Mouse (Mus musculus): ENCODE measurements around the gene Anapc16. TPM values are rescaled to one million over a fixed set of nuclear protein-coding genes. Genes with fewer than 3 reads are reported as not detected.

Anapc16 gene
- polyA plus RNA-seq, 1 experiment from 2014 or later = 111 TPM

- Histone ChIP-seq H3K4me1 (replicated peaks) (peaks cover 49% of the 10 kb centered on the region), H3K9me3 (no peaks in the 10 kb centered on the region), H3K27me3 (ENCODE audit: insufficient read depth, poor library complexity, severe bottlenecking) (peaks cover under 1% of the 10 kb centered on the region; the same call in 1 of the 2 replicates), H3K4me3 (no peak overlapping the region), H3K27ac (peak overlapping the region; percentile 93), H3K36me3 (no peaks in the 10 kb centered on the region)
- 72% methylated on average over 8 of the region's 8 CpGs for WGBS
- peak; percentile 43 for DNase-seq (ENCODE audit: low spot score)
These were observed 37.1 kb downstream of the Anapc16 start for GRCm38 (mm10) chr10:59965788-59966187.

- no peaks in the 10 kb centered on the region for H3K9me3 ChIP-seq
- H3K4me3 ChIP-seq = peak overlapping the region; percentile 43
- H3K36me3 ChIP-seq = no peaks in the 10 kb centered on the region
- H3K27me3 ChIP-seq (ENCODE audit: insufficient read depth, poor library complexity, severe bottlenecking) = no peaks in the 10 kb centered on the region
- WGBS = 38% methylated on average over 9 of the region's 9 CpGs
- H3K27ac ChIP-seq = peak overlapping the region; percentile 93
- peaks cover 45% of the 10 kb centered on the region for H3K4me1 ChIP-seq (replicated peaks)
- DNase-seq (ENCODE audit: low spot score) = no peak
These were observed 37.6 kb downstream of the Anapc16 start for GRCm38 (mm10) chr10:59965362-59965695.

GRCm38 (mm10) chr10:59964504-59965361, 38.2 kb downstream of the Anapc16 start:
- Histone ChIP-seq H3K4me1 (replicated peaks) (peaks cover 39% of the 10 kb centered on the region), H3K27ac (peak overlapping the region; percentile 93), H3K27me3 (ENCODE audit: insufficient read depth, poor library complexity, severe bottlenecking) (no peaks in the 10 kb centered on the region), H3K4me3 (peak overlapping the region; percentile 43), H3K9me3 (no peaks in the 10 kb centered on the region), H3K36me3 (no peaks in the 10 kb centered on the region)
- DNase-seq (ENCODE audit: low spot score) = peak; percentile 80
- 5% methylated on average over 23 of the region's 23 CpGs for WGBS

- Histone ChIP-seq H3K27me3 (ENCODE audit: insufficient read depth, poor library complexity, severe bottlenecking) (0 out of 2 replicates have a peak, but pooled peaks cover under 1% of the 10 kb centered on the region), H3K9me3 (no peaks in the 10 kb centered on the region), H3K36me3 (no peaks in the 10 kb centered on the region), H3K27ac (peak overlapping the region; percentile 93), H3K4me3 (no peak overlapping the region), H3K4me1 (replicated peaks) (peaks cover 43% of the 10 kb centered on the region)
- DNase-seq (ENCODE audit: low spot score) = peak; percentile 24
- 41% methylated on average over 2 of the region's 2 CpGs for WGBS
These were observed 39.3 kb downstream of the Anapc16 start for GRCm38 (mm10) chr10:59963609-59964008.

GRCm38 (mm10) chr10:59959517-59959916, 43.4 kb downstream of the Anapc16 start:
- no peak for DNase-seq (ENCODE audit: low spot score)
- Histone ChIP-seq H3K9me3 (no peaks in the 10 kb centered on the region), H3K27ac (0 out of 2 replicates have a peak overlapping the region, but pooled peaks have one; percentile 84), H3K27me3 (ENCODE audit: insufficient read depth, poor library complexity, severe bottlenecking) (peaks cover 16% of the 10 kb centered on the region), H3K36me3 (no peaks in the 10 kb centered on the region), H3K4me1 (replicated peaks) (peaks cover 46% of the 10 kb centered on the region), H3K4me3 (no peak overlapping the region)
- 79% methylated on average over 12 of the region's 12 CpGs for WGBS

- peak overlapping the region; percentile 33 for H3K4me3 ChIP-seq
These were observed 44.5 kb downstream of the Anapc16 start for GRCm38 (mm10) chr10:59958458-59958857.

GRCm38 (mm10) chr10:59957171-59958149, 45.5 kb downstream of the Anapc16 start:
- Histone ChIP-seq H3K27me3 (ENCODE audit: insufficient read depth, poor library complexity, severe bottlenecking) (peaks cover 16% of the 10 kb centered on the region), H3K4me1 (replicated peaks) (peaks cover 50% of the 10 kb centered on the region)
- peak; percentile 23 for DNase-seq (ENCODE audit: low spot score)

More at GRCm38 (mm10) chr10:59958458-59958857, 44.5 kb downstream of the Anapc16 start:
- Histone ChIP-seq H3K27me3 (ENCODE audit: insufficient read depth, poor library complexity, severe bottlenecking) (peaks cover 16% of the 10 kb centered on the region), H3K27ac (peak overlapping the region; percentile 84), H3K36me3 (no peaks in the 10 kb centered on the region), H3K4me1 (replicated peaks) (peaks cover 40% of the 10 kb centered on the region), H3K9me3 (no peaks in the 10 kb centered on the region)
- peak; percentile 25 for DNase-seq (ENCODE audit: low spot score)
- 26% methylated on average over 5 of the region's 5 CpGs for WGBS

GRCm38 (mm10) chr10:59956681-59957080, 46.3 kb downstream of the Anapc16 start:
- H3K9me3 ChIP-seq = no peaks in the 10 kb centered on the region
- 52% methylated on average over 5 of the region's 5 CpGs for WGBS
- peak overlapping the region; percentile 84 for H3K27ac ChIP-seq
- no peak for DNase-seq (ENCODE audit: low spot score)
- H3K4me3 ChIP-seq = no peak overlapping the region
- no peaks in the 10 kb centered on the region for H3K36me3 ChIP-seq
- peaks cover 58% of the 10 kb centered on the region for H3K4me1 ChIP-seq (replicated peaks)
- peaks cover 16% of the 10 kb centered on the region for H3K27me3 ChIP-seq (ENCODE audit: insufficient read depth, poor library complexity, severe bottlenecking)

More at GRCm38 (mm10) chr10:59957171-59958149, 45.5 kb downstream of the Anapc16 start:
- WGBS = 7% methylated on average over 25 of the region's 25 CpGs
- Histone ChIP-seq H3K36me3 (no peaks in the 10 kb centered on the region), H3K27ac (peak overlapping the region; percentile 84), H3K9me3 (no peaks in the 10 kb centered on the region), H3K4me3 (peak overlapping the region; percentile 33)

GRCm38 (mm10) chr10:59953564-59954039, 49.3 kb downstream of the Anapc16 start:
- Histone ChIP-seq H3K27me3 (ENCODE audit: insufficient read depth, poor library complexity, severe bottlenecking) (peaks cover 16% of the 10 kb centered on the region), H3K4me3 (no peak overlapping the region), H3K27ac (peak overlapping the region; percentile 96), H3K4me1 (replicated peaks) (peaks cover 71% of the 10 kb centered on the region), H3K9me3 (no peaks in the 10 kb centered on the region), H3K36me3 (peaks cover 4% of the 10 kb centered on the region; the same call in 1 of the 2 replicates)
- DNase-seq (ENCODE audit: low spot score) = peak; percentile 19
- WGBS = 31% methylated on average over 7 of the region's 7 CpGs

GRCm38 (mm10) chr10:59952781-59953563, 50.0 kb downstream of the Anapc16 start:
- Histone ChIP-seq H3K27me3 (ENCODE audit: insufficient read depth, poor library complexity, severe bottlenecking) (peaks cover 12% of the 10 kb centered on the region), H3K36me3 (peaks cover 4% of the 10 kb centered on the region; the same call in 1 of the 2 replicates), H3K27ac (peak overlapping the region; percentile 96), H3K9me3 (no peaks in the 10 kb centered on the region), H3K4me1 (replicated peaks) (peaks cover 71% of the 10 kb centered on the region), H3K4me3 (peak overlapping the region; percentile 81)
- peak; percentile 64 for DNase-seq (ENCODE audit: low spot score)
- 18% methylated on average over 16 of the region's 16 CpGs for WGBS

- Histone ChIP-seq H3K36me3 (peaks cover 4% of the 10 kb centered on the region; the same call in 1 of the 2 replicates), H3K4me1 (replicated peaks) (peaks cover 71% of the 10 kb centered on the region)
- whole genome bisulfite sequencing = under 1% methylated on average over 31 of the region's 31 CpGs
These were observed 50.7 kb downstream of the Anapc16 start for GRCm38 (mm10) chr10:59952152-59952780.

More at GRCm38 (mm10) chr10:59952152-59952780, 50.7 kb downstream of the Anapc16 start:
- no peaks in the 10 kb centered on the region for H3K9me3 ChIP-seq
- peak; percentile 82 for DNase-seq (ENCODE audit: low spot score)
- H3K27me3 ChIP-seq (ENCODE audit: insufficient read depth, poor library complexity, severe bottlenecking) = peaks cover 11% of the 10 kb centered on the region
- peak overlapping the region; percentile 81 for H3K4me3 ChIP-seq
- peak overlapping the region; percentile 96 for H3K27ac ChIP-seq

All from hindbrain, embryonic 10.5 days (tissue).